Mouse (Mus musculus) T-helper 17 cell (primary cell): Measurements from ENCODE around the gene Tex10.

Experiments
- in situ Hi-C, 2 experiments: fragments of 300-600 bp; cut with MboI, MseI; formaldehyde crosslinking; loops; 1 replicate in 1 of 2; 2 replicates in 1 of 2; pipeline ENCODE4 v1.15.1; 2025; ENCODE audit warnings: high pct_unique_total_duplicates in 2 of 2

Tex10 gene

DNA sequence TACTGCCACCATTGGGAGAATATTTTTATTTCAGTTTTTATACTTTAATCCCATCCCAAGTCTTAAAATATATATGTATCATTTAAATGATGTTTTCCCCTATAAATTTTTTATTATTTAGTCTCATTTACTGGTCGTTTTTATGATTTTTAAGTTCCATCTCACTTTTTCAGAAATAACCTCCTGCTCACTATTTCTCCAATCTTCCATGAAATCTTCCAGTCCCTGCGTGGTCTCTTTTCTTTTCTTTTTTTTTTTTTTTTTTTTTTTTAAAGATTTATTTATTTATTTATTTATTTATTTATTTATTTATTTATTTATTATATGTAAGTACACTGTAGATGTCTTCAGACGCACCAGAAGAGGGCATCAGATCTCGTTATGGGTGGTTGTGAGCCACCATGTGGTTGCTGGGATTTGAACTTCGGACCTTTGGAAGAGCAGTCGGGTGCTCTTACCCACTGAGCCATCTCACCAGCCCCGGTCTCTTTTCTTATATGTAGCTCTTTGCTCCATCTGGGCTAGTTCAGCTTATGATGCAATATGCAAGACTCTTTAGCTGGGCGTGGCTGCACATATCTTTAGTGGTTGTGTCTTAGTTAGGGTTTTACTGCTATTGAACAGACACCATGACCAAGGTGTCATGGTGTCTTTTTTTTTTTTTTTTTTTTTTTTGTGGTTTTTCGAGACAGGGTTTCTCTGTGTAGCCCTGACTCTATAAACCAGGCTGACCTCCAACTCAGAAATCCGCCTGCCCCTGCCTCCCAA is 67.4 kb downstream of the Tex10 start:
- in situ Hi-C loops, result loop anchor here in 1 of 2 experiments (5.0 to 10.0 kb wide), 2 partner anchors 289 to 971 kb away; no protein-coding TSS in a partner anchor

DNA sequence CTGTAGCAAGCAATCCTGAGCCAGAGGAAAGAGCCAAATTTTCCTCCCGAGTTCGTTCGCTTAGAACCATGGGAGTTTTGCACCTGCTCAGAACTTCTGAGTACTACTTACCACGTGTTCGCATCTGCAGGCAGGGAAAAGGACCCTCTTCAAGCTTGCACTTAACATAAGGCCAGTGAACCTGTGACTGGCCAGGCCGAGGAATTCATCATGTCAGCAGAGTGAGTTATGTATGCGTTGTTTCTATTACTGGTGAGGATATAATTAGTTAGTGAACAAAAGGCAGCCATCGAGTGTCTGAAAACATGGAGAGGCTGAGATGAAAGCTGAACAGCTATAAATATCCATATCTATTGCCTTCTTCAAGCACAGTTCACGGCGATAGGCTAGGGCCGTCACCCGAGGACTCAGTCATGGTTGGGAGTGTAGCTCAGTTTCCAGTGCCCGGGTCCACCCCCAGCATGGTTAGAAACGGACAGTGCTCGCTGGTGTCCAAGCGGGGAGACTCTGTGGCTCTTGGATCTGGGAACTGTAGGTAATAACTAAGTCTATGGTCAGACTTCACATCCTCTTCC is 70.1 kb downstream of the Tex10 start:
- in situ Hi-C loops, result loop anchor here in 1 of 2 experiments (10.0 kb wide), 1 partner anchor 968 kb away; no protein-coding TSS in a partner anchor

DNA sequence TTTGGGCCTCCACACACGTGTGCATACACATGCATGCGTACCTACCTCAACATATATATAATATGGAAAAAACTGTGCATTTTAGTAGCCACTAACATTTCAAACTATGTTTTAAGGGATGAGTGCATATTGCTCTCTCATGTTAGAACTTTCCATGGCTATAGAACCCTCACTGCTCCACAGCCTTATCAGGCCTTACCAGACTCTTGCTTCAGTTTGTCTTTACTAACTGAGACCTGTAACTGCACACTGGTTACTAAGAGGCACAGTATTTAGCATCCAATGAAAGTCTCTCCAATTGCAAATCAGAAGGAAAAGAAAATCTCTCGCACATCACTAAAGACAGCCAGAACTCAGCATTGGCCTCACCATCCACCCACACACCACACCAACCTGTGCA is 76.3 kb downstream of the Tex10 start:
- in situ Hi-C loops, result loop anchor here in 1 of 2 experiments (10.0 to 25.0 kb wide), 2 partner anchors 185 to 962 kb away; no protein-coding TSS in a partner anchor

DNA sequence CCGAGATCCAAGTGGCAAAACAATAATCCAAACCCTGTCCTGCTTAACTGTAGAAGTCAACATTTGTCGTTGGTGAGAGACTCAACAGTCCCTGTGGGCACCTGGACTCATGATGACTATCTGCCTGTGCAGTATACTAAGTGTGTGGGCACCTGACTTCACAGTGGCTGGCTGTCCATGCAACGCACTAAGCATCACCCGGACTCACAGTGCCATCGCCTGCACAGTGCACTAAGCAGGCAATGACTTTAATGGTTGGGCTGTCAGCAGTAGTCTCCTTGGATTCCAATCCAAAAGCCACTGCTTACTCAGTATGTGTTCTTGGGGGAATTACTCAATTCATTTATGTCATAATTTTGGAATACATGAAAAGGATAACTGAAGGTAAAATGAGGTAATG is 90.8 kb downstream of the Tex10 start:
- in situ Hi-C loops, result loop anchor here (10.0 to 25.0 kb wide), 2 partner anchors 158 to 170 kb away; no protein-coding TSS in a partner anchor

DNA sequence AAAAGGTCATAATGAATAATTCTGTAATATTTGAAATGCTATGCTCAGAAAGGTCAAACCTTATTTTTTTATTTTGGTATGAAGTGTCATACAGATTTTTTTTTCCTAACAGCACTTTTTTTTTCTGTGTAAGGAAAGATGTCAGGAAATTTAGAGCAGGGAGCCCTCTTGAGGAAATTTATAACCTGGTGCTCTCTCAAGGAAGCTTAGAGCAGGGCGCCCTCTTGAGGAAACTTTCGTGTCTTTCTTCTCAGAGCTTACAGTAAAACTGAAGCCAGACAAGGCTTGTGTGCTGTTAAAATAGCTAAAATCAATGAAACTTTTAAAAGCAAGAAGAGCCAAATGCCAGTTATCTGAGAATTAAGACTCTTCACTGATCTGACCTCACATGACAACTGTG is 92.3 kb downstream of the Tex10 start:
- in situ Hi-C loops, result loop anchor here (10.0 to 25.0 kb wide), 2 partner anchors 156 to 169 kb away; no protein-coding TSS in a partner anchor
